Mouse (Mus musculus): ENCODE measurements around the gene Klra3. TPM values are rescaled to one million over a fixed set of nuclear protein-coding genes. Genes with fewer than 3 reads are reported as not detected.
"Not testable (repeated sequence)": the region's sequence is repeated elsewhere in the genome, so short reads cannot be mapped to it uniquely, and the experiment has no call there.

Klra3 gene
- not detected for total RNA-seq (2021)
- long read RNA-seq, experiment 1: 0 reads
- long read RNA-seq, experiment 2: 0 reads

DNA sequence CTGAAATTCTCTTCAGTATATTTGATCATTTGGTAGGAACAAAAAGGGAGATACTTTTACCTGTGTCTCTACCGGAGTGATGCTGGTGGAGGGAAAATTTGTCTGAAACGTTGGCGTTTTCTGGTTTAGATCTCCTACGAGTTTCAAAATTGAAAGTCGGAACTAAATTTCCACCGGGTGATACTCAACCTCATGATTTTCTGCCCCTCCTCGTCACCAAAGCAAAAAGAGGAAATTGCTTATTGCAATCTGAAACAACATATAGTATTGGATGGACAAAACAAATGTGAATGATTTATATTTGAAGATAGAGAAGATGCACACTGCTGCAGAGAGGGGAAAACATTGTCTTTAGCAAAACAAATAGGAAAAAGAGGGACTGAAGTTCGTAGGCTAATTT is at the start of gene Klra3:
TSS of gene Klra3 (minus strand) at position 164 of the 400 bp plus-strand sequence.
- DNase-seq (ENCODE audit: low spot score): no peak

DNA sequence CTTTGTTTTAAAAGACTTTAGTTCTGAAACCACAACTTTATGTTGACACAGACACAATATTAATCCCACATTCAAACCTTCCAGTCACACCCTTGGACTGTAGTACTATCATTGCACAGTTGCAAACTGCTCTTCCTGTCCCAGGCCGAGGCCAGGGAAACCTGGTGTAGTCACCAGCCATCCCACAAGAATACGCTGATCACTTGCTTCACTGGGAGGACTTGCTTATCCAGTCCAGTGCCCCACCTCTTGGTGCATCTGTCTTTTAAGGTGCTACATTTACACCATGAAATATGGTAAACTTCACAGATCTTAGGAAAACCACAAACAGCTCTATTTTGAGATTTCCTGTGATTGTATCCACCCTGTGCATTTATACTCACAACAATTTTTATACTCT is 49.4 kb upstream of the Klra3 start, which contains the start of gene Klra1:
TSS of gene Klra1 (minus strand) at position 125 of the 400 bp plus-strand sequence.
- DNase-seq (ENCODE audit: low spot score): no peak

DNA sequence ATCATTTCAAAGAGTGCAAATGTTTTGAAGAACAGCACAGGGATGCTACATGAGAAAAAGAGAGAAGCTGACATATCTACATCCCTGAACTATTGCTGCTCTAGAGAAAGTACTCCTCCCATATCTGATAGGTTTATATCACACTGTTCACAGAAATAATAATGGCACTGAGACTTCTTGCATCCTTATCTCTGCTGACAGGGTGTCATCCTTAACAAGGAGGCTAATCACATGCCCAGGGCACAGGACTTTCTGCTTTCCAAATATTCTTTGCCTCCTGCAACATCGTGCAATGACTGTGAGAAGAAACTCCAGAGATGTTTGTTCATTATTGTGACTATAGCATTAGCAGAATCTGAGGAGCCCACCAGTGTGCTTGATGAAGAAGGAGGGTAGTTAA is 48.4 kb upstream of the Klra3 start:
- DNase-seq (ENCODE audit: low spot score): no peak

DNA sequence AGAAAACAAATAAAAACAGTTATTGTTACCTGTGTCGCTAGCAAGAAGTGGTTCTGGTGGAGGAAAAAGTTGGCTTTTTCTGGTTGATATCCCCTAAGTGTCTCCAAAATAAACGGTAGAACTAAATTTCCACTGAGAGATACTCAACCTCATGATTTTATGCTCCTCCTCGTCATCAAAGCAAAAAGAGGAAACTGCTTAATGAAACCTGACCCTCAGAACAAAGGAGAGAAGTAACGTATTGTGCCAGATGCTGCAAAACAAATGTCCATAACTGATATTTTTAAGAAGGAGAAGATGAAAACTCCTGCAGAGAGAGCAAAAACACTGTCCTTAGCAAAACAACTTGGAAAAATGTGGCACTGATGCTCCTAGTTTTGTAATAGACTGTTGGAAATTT is 45.0 kb upstream of the Klra3 start:
- DNase-seq (ENCODE audit: low spot score): no peak

DNA sequence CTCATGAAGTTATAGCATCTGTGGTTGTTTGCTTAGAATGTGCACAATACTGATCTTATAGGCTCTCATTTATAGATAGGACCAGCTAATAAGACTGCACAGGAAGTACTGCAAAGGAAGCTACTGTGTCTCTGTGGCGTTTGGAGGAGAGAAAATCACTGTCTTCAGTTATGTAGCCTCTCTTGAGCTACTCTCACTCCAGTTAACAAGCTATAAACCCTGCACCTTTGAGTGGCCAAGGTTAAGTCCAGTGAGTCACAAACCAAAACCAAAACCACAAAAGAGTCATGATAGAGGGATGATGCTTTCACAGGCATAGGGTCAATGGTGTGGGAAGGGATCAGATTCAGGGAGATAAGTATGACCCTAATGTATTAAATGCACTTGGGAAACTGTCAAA is 8.0 kb upstream of the Klra3 start:
- DNase-seq (ENCODE audit: low spot score): not testable (repeated sequence)

DNA sequence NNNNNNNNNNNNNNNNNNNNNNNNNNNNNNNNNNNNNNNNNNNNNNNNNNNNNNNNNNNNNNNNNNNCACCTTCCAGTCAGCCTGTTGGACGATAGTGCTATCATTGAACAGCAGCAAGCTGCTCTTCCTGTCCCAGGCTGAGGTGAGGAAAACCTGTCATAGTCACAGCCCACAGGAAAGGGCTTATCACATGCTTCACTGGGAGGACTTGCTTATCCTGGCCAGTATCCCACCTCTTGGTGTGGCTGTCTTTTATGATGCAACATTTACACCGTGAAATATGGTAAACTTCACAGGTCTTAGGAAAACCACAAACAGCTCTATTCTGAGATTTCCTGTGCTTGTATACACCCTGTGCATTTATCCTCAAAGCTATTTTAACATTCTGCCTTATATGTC is 4.6 kb upstream of the Klra3 start:
- DNase-seq (ENCODE audit: low spot score): not testable (repeated sequence)

DNA sequence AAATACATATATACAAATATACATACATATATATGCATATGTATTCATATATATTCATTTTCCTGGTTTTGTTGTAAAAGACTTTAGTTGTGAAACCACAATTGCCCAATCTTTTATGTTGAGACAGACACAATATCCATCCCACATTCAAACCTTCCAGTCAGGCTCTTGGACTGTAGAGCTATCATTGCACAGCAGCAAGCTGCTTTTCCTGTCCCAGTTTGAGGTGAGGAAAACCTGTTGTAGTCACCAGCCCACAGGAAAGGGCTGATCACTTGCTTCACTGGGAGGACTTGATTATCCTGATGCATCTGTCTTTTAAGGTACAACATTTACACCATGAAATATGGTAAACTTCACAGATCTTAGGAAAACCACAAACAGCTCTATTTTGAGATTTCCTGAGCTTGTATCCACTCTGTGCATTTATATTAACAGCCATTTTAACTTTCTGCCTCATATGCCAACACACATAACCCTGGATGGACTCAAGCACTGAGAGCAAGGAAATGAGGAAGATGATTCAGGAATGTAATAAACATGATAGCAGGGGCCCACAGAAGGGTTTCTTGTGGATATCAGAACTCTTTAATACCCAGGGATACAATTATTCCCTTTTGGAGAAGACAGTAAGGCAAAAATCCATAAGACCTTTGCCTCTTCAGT is 49.3 kb downstream of the Klra3 start:
- no peak for DNase-seq (ENCODE audit: low spot score)

DNA sequence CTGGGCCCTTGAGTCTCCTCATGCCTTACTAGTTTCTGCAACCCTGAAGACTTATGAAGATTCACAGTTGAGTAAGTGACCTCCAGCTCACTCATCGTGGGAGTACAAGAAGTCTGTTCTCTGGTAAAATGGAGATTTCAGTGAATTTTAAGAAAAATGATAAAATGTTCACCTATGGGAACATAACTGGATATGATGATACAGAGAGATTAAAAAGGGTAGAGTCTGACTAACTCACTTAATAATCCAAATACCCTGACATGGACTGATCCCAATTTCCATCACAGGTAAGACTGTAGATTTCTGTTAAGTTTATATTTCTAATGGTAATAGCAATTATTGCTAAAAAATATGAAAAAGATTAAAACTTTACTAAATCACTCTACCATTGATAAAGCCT is 55.5 kb downstream of the Klra3 start, which contains the start of gene Klra10:
TSS of gene Klra10 (minus strand) at position 101 of the 400 bp plus-strand sequence.
- not testable (repeated sequence) for DNase-seq (ENCODE audit: low spot score)

Other genes starting within 250 kb of the Klra3 start
- gene Klra8, start 207.7 kb downstream of the Klra3 start, total RNA-seq (2021): under 1 TPM in 1 of 2 experiments, not detected in 1; 0.31 TPM
- gene Klra9, start 144.5 kb downstream of the Klra3 start, total RNA-seq (2021): under 1 TPM in 1 of 2 experiments, not detected in 1; 0.26 TPM
- gene Klra7, start 104.3 kb downstream of the Klra3 start, total RNA-seq (2021): not detected
- under 1 TPM in 1 of 2 experiments, not detected in 1; 0.28 TPM for gene Klra10, start 55.6 kb downstream of the Klra3 start, total RNA-seq (2021)
- gene Klra1, start 49.3 kb upstream of the Klra3 start, total RNA-seq (2021): not detected